Mouse (Mus musculus) cerebellum, postnatal 36 days (tissue): ENCODE results near the gene Mpv17.

Experiments
- DNase-seq, 2 experiments: peaks; one replicate each; pipeline ENCODE4 v3.0.0; 2021 to 2022; ENCODE audit warnings: mixed read lengths in 2 of 2

Mpv17 gene

DNA sequence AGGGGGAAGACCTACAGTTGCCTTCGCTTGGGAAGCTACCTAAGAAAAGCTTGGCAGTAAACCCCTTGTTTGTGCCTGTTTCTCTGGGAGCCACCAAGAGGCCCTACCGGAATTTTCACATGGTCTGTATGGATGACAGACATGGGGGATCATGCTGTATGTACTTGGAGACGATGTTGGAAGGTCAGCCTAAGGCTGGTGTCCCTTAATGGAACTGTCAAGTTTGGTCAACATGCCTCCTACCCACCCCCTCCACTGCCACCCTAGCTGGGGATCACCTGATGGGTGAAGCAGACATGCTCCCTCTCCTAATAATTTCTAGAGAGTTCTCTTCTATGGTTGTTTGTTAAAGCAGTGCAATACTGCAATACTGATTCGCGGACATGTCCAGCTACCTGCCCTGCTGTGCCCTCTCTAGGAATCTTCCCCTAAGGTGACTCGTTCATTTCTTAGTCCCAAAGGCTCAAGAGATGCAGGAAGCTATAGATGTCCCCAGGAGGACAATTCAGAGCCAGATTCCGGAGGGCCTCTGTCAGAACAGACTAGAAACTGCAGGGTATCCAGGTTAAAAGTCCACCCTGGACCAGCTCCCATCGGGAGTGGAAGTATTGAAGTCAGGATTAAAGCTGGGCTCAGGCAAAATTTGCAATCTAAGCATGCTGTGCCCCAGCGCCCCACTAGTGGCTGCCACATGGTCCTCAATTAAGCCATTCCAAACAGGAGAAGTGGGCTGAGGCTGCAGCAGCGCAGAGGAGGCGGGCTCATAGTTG, 58.2 kb downstream of the Mpv17 start:
- no peak for DNase-seq

- DNase-seq = no peak
Measured at GRCm38 (mm10) chr5:31094799-31095691, 59.0 kb downstream of the Mpv17 start.

- DNase-seq = no peak
Measured at GRCm38 (mm10) chr5:31094100-31094798, 59.8 kb downstream of the Mpv17 start.

- DNase-seq = no peak
Measured at GRCm38 (mm10) chr5:31093151-31094041, 60.7 kb downstream of the Mpv17 start.

GRCm38 (mm10) chr5:31092231-31092975, 61.6 kb downstream of the Mpv17 start:
- DNase-seq = no peak
